Mouse (Mus musculus) kidney, embryonic 14.5 days (tissue): ENCODE results near the gene Zmiz1. TPM values are rescaled to one million over a fixed set of nuclear protein-coding genes. Genes with fewer than 3 reads are reported as not detected.

Experiments used
- ATAC-seq: fragments of 200-750 bp; cut with Nextera tagmentation; 2 replicates; pipeline ENCODE4 v1.8.0; 2017; ENCODE audit warnings: moderate number of reproducible peaks, mild to moderate bottlenecking, moderate TSS enrichment, moderate library complexity; ENCODE audit not compliant: low FRiP score, low TSS enrichment
- H3K27ac ChIP-seq: fragments of 300-500 bp; sonication (generic); 2 replicates; pipeline ENCODE4 v1.5.1; 2014; ENCODE audit warnings: low read depth, mild to moderate bottlenecking, low read length, moderate library complexity, mixed read lengths
- H3K27me3 ChIP-seq: fragments of 300-500 bp; sonication (generic); 2 replicates; pipeline ENCODE4 v1.6.1; 2014; ENCODE audit warnings: mild to moderate bottlenecking, low read length; ENCODE audit not compliant: control insufficient read depth, insufficient read depth
- H3K36me3 ChIP-seq: fragments of 300-500 bp; sonication (generic); 2 replicates; pipeline ENCODE4 v1.6.1; 2014; ENCODE audit warnings: low read length, mixed read lengths; ENCODE audit not compliant: control insufficient read depth, insufficient read depth
- H3K4me1 ChIP-seq: fragments of 300-500 bp; sonication (generic); 2 replicates; pipeline ENCODE4 v1.6.1; 2014; ENCODE audit warnings: low read length, mixed read lengths; ENCODE audit not compliant: control insufficient read depth, insufficient read depth
- H3K4me2 ChIP-seq: fragments of 300-500 bp; sonication (generic); replicated peaks from 2 replicates; pipeline ENCODE4 v1.6.1; 2014; ENCODE audit warnings: low read depth, mild to moderate bottlenecking, low read length
- H3K4me3 ChIP-seq: fragments of 300-500 bp; sonication (generic); 2 replicates; pipeline ENCODE4 v1.5.1; 2014; ENCODE audit warnings: mild to moderate bottlenecking, low read length
- H3K9ac ChIP-seq: fragments of 300-500 bp; sonication (generic); 2 replicates; pipeline ENCODE4 v1.6.1; 2014; ENCODE audit warnings: low read depth, mild to moderate bottlenecking, low read length, moderate library complexity
- H3K9me3 ChIP-seq: fragments of 300-500 bp; sonication (generic); 2 replicates; pipeline ENCODE4 v1.6.1; 2016; ENCODE audit warnings: low read length; ENCODE audit not compliant: control insufficient read depth
- WGBS: fragments of 180-500 bp; shearing (Covaris S2); extraction: QIAGEN DNeasy Blood & Tissue Kit; methylation state at CpG from one replicate; pipeline ENCODE4 v1.1.7; 2014; 5-methylcytosine and 5-hydroxymethylcytosine counted together
- polyA plus RNA-seq: library from polyadenylated mRNA; unstranded; fragments of >200 nt; fragmentation: Nextera tagmentation; extraction: Ambion mirVana; gene quantifications from 2 replicates; pipeline ENCODE4 v1.2.1, GENCODE M21; 2014

Gene Zmiz1
- polyA plus RNA-seq, 1 experiment from 2014 or later: 57.3 TPM

GRCm38 (mm10) chr14:25525729-25526128, 66.7 kb downstream of the Zmiz1 start:
- WGBS: 14% methylated on average over 8 of the region's 8 CpGs
- peaks cover 53% of the 10 kb centered on the region for H3K4me1 ChIP-seq
- no peak overlapping the region; the same call in 1 of the 2 replicates for H3K4me2 ChIP-seq
- no peak overlapping the region for H3K4me3 ChIP-seq
- no peak overlapping the region for H3K9ac ChIP-seq
- H3K36me3 ChIP-seq: peaks cover 5% of the 10 kb centered on the region; the same call in 1 of the 2 replicates
- H3K27me3 ChIP-seq: no peaks in the 10 kb centered on the region
- ATAC-seq: peak; percentile 77
- no peaks in the 10 kb centered on the region for H3K9me3 ChIP-seq
- peak overlapping the region; percentile 71 for H3K27ac ChIP-seq

- H3K4me1 ChIP-seq: peaks cover 51% of the 10 kb centered on the region
- no peak for ATAC-seq
- no peaks in the 10 kb centered on the region for H3K9me3 ChIP-seq
- WGBS: 75% methylated on average over 8 of the region's 8 CpGs
- H3K27me3 ChIP-seq: no peaks in the 10 kb centered on the region
- peaks cover 5% of the 10 kb centered on the region; the same call in 1 of the 2 replicates for H3K36me3 ChIP-seq
- no peak overlapping the region for H3K4me3 ChIP-seq
- no peak overlapping the region for H3K4me2 ChIP-seq
- no peak overlapping the region for H3K27ac ChIP-seq
- no peak overlapping the region for H3K9ac ChIP-seq
These were observed 67.9 kb downstream of the Zmiz1 start for GRCm38 (mm10) chr14:25526872-25527271.

- Histone ChIP-seq H3K9me3 (no peaks in the 10 kb centered on the region), H3K36me3 (peaks cover 5% of the 10 kb centered on the region; the same call in 1 of the 2 replicates), H3K27me3 (no peaks in the 10 kb centered on the region), H3K4me1 (peaks cover 51% of the 10 kb centered on the region), H3K9ac (no peak overlapping the region), H3K4me3 (no peak overlapping the region), H3K4me2 (no peak overlapping the region), H3K27ac (no peak overlapping the region)
- 84% methylated on average over 2 of the region's 2 CpGs for WGBS
- no peak for ATAC-seq
These were observed 68.3 kb downstream of the Zmiz1 start for GRCm38 (mm10) chr14:25527321-25527720.

- 83% methylated on average over 4 of the region's 4 CpGs for WGBS
- no peak overlapping the region for H3K9ac ChIP-seq
- H3K4me3 ChIP-seq: no peak overlapping the region
- peaks cover 38% of the 10 kb centered on the region for H3K4me1 ChIP-seq
- H3K36me3 ChIP-seq: peaks cover 2% of the 10 kb centered on the region; the same call in 1 of the 2 replicates
- no peak overlapping the region for H3K27ac ChIP-seq
- no peaks in the 10 kb centered on the region for H3K9me3 ChIP-seq
- no peaks in the 10 kb centered on the region for H3K27me3 ChIP-seq
- H3K4me2 ChIP-seq: no peak overlapping the region
- no peak for ATAC-seq
These were observed 71.4 kb downstream of the Zmiz1 start for GRCm38 (mm10) chr14:25530342-25530741.

GRCm38 (mm10) chr14:25530815-25531214, 71.8 kb downstream of the Zmiz1 start:
- Histone ChIP-seq H3K9ac (no peak overlapping the region), H3K27ac (no peak overlapping the region), H3K36me3 (peaks cover 4% of the 10 kb centered on the region; the same call in 1 of the 2 replicates), H3K4me1 (peaks cover 33% of the 10 kb centered on the region), H3K4me2 (no peak overlapping the region), H3K9me3 (no peaks in the 10 kb centered on the region), H3K4me3 (no peak overlapping the region), H3K27me3 (no peaks in the 10 kb centered on the region)
- no peak for ATAC-seq
- WGBS: 83% methylated on average over 5 of the region's 5 CpGs

- Histone ChIP-seq H3K4me1 (peaks cover 26% of the 10 kb centered on the region), H3K9me3 (no peaks in the 10 kb centered on the region), H3K27ac (no peak overlapping the region; the same call in 1 of the 2 replicates), H3K9ac (no peak overlapping the region), H3K36me3 (peaks cover 23% of the 10 kb centered on the region), H3K4me3 (no peak overlapping the region), H3K4me2 (no peak overlapping the region), H3K27me3 (no peaks in the 10 kb centered on the region)
- WGBS: 51% methylated on average over 3 of the region's 3 CpGs
- no peak for ATAC-seq
These were observed 74.0 kb downstream of the Zmiz1 start for GRCm38 (mm10) chr14:25533010-25533409.

GRCm38 (mm10) chr14:25533631-25534395, 74.8 kb downstream of the Zmiz1 start:
- WGBS: 74% methylated on average over 9 of the region's 9 CpGs
- H3K27ac ChIP-seq: peak overlapping the region; percentile 59; the same call in 1 of the 2 replicates
- H3K4me3 ChIP-seq: no peak overlapping the region
- peaks cover 26% of the 10 kb centered on the region for H3K4me1 ChIP-seq
- no peak overlapping the region for H3K9ac ChIP-seq
- H3K4me2 ChIP-seq: no peak overlapping the region
- H3K9me3 ChIP-seq: no peaks in the 10 kb centered on the region
- H3K27me3 ChIP-seq: no peaks in the 10 kb centered on the region
- ATAC-seq: no peak
- H3K36me3 ChIP-seq: peaks cover 30% of the 10 kb centered on the region

- Histone ChIP-seq H3K27ac (peak overlapping the region; percentile 59), H3K4me1 (peaks cover 26% of the 10 kb centered on the region), H3K9ac (no peak overlapping the region), H3K4me2 (no peak overlapping the region), H3K27me3 (no peaks in the 10 kb centered on the region), H3K9me3 (no peaks in the 10 kb centered on the region), H3K36me3 (peaks cover 34% of the 10 kb centered on the region), H3K4me3 (no peak overlapping the region)
- ATAC-seq: no peak
These were observed 75.4 kb downstream of the Zmiz1 start for GRCm38 (mm10) chr14:25534396-25534769.

GRCm38 (mm10) chr14:25534918-25535582, 76.1 kb downstream of the Zmiz1 start:
- H3K4me1 ChIP-seq: peaks cover 26% of the 10 kb centered on the region
- H3K36me3 ChIP-seq: peaks cover 39% of the 10 kb centered on the region
- H3K27me3 ChIP-seq: no peaks in the 10 kb centered on the region
- H3K9me3 ChIP-seq: no peaks in the 10 kb centered on the region
- H3K4me3 ChIP-seq: no peak overlapping the region
- H3K27ac ChIP-seq: no peak overlapping the region; the same call in 1 of the 2 replicates
- 68% methylated on average over 11 of the region's 11 CpGs for WGBS
- H3K9ac ChIP-seq: no peak overlapping the region
- no peak for ATAC-seq
- no peak overlapping the region for H3K4me2 ChIP-seq
